Mouse (Mus musculus): ENCODE measurements around the gene Odf2.
A peak's percentile ranks its signal among the peaks of the same experiment; 100 is the strongest.

The Odf2 gene

GRCm38 (mm10) chr2:29889066-29889944 is at the start of gene Odf2:
Gene Odf2, plus strand, starts transcription at chr2:29889221.
- DNase-seq (ENCODE audit: low spot score): peak; percentile 100

GRCm38 (mm10) chr2:29839460-29839859 is 49.6 kb upstream of the Odf2 start:
- DNase-seq (ENCODE audit: low spot score): no peak

- no peak for DNase-seq (ENCODE audit: low spot score)
Measured at GRCm38 (mm10) chr2:29843231-29844105, 45.6 kb upstream of the Odf2 start.

- DNase-seq (ENCODE audit: low spot score): no peak
Measured at GRCm38 (mm10) chr2:29844115-29844514, 44.9 kb upstream of the Odf2 start.

- DNase-seq (ENCODE audit: low spot score): no peak
Measured at GRCm38 (mm10) chr2:29844661-29845060, 44.4 kb upstream of the Odf2 start.

GRCm38 (mm10) chr2:29845636-29846035 is 43.4 kb upstream of the Odf2 start:
- no peak for DNase-seq (ENCODE audit: low spot score)

GRCm38 (mm10) chr2:29846061-29846853 is 42.8 kb upstream of the Odf2 start:
- DNase-seq (ENCODE audit: low spot score): no peak

GRCm38 (mm10) chr2:29846911-29847310 is 42.1 kb upstream of the Odf2 start:
- DNase-seq (ENCODE audit: low spot score): no peak

GRCm38 (mm10) chr2:29849041-29849440 is 40.0 kb upstream of the Odf2 start:
- no peak for DNase-seq (ENCODE audit: low spot score)

GRCm38 (mm10) chr2:29849841-29850480 is 39.1 kb upstream of the Odf2 start:
- DNase-seq (ENCODE audit: low spot score): no peak

- DNase-seq (ENCODE audit: low spot score): no peak
Measured at GRCm38 (mm10) chr2:29852957-29853485, 36.0 kb upstream of the Odf2 start.

- DNase-seq (ENCODE audit: low spot score): no peak
Measured at GRCm38 (mm10) chr2:29853736-29854135, 35.3 kb upstream of the Odf2 start.

GRCm38 (mm10) chr2:29855585-29856210 is 33.3 kb upstream of the Odf2 start:
- no peak for DNase-seq (ENCODE audit: low spot score)

- no peak for DNase-seq (ENCODE audit: low spot score)
Measured at GRCm38 (mm10) chr2:29856451-29857260, 32.4 kb upstream of the Odf2 start.

- DNase-seq (ENCODE audit: low spot score): no peak
Measured at GRCm38 (mm10) chr2:29857341-29857740, 31.7 kb upstream of the Odf2 start.

- no peak for DNase-seq (ENCODE audit: low spot score)
Measured at GRCm38 (mm10) chr2:29857967-29858366, 31.1 kb upstream of the Odf2 start.

- no peak for DNase-seq (ENCODE audit: low spot score)
Measured at GRCm38 (mm10) chr2:29858748-29859473, 30.1 kb upstream of the Odf2 start.

GRCm38 (mm10) chr2:29865125-29865524 is 23.9 kb upstream of the Odf2 start:
- DNase-seq (ENCODE audit: low spot score): no peak

- peak; percentile 77 for DNase-seq (ENCODE audit: low spot score)
Measured at GRCm38 (mm10) chr2:29868949-29869645, 19.9 kb upstream of the Odf2 start, which contains the start of gene Cercam. Gene Cercam, plus strand, starts transcription at chr2:29869164.
